Mouse (Mus musculus): ENCODE results near the gene Gm8180. TPM values are rescaled to one million over a fixed set of nuclear protein-coding genes. Genes with fewer than 3 reads are reported as not detected.

Gene Gm8180
- polyA plus RNA-seq, 1 experiment from 2014 or later = not detected

Other genes starting within 250 kb of the Gm8180 start
- gene Gm5799, start 241.2 kb downstream of the Gm8180 start, polyA plus RNA-seq (2015; fragmentation: Nextera tagmentation; extraction: Ambion mirVana) = not detected in 2 replicates
- gene Gm17654, start 205.6 kb downstream of the Gm8180 start, polyA plus RNA-seq (2015; fragmentation: Nextera tagmentation; extraction: Ambion mirVana) = not detected in 2 replicates
- gene Gm10375, start 176.7 kb downstream of the Gm8180 start, polyA plus RNA-seq (2015; fragmentation: Nextera tagmentation; extraction: Ambion mirVana) = not detected in 2 replicates
- not detected in 2 replicates for gene Gm8165, start 107.5 kb downstream of the Gm8180 start, polyA plus RNA-seq (2015; fragmentation: Nextera tagmentation; extraction: Ambion mirVana)
- 1.5 and 1.6 TPM in 2 replicates for gene Gm7324, start 86.9 kb downstream of the Gm8180 start, polyA plus RNA-seq (2015; fragmentation: Nextera tagmentation; extraction: Ambion mirVana)
- not detected in 2 replicates for gene Gm16506, start 57.3 kb downstream of the Gm8180 start, polyA plus RNA-seq (2015; fragmentation: Nextera tagmentation; extraction: Ambion mirVana)
- gene Gm6526, start 36.9 kb downstream of the Gm8180 start, polyA plus RNA-seq (2015; fragmentation: Nextera tagmentation; extraction: Ambion mirVana) = not detected in 2 replicates
- gene Ear1, start 90.8 kb upstream of the Gm8180 start, polyA plus RNA-seq (2015; fragmentation: Nextera tagmentation; extraction: Ambion mirVana) = 0.38 TPM in 1 of 2 replicates, not detected in the other
- gene Ear10, start 138.8 kb upstream of the Gm8180 start, polyA plus RNA-seq (2015; fragmentation: Nextera tagmentation; extraction: Ambion mirVana) = not detected in 2 replicates
- 5.7 and 6.5 TPM in 2 replicates for gene Gm8113, start 140.6 kb upstream of the Gm8180 start, polyA plus RNA-seq (2015; fragmentation: Nextera tagmentation; extraction: Ambion mirVana)
- gene Ang5, start 172.3 kb upstream of the Gm8180 start, polyA plus RNA-seq (2015; fragmentation: Nextera tagmentation; extraction: Ambion mirVana) = not detected in 2 replicates
- gene Ang6, start 217.5 kb upstream of the Gm8180 start, polyA plus RNA-seq (2015; fragmentation: Nextera tagmentation; extraction: Ambion mirVana) = not detected in 2 replicates

All from neural tube, embryonic 13.5 days (tissue).